Mouse (Mus musculus) bone marrow macrophage, adult 2 months (primary cell): ENCODE measurements around the gene Mgme1.

Experiments
- CTCF ChIP-seq: IDR thresholded peaks from 2 replicates; pipeline ENCODE4 v1.5.1; 2012; ENCODE audit warnings: low read depth, mild to moderate bottlenecking, low read length, moderate library complexity
- POLR2A ChIP-seq: IDR thresholded peaks from 2 replicates; pipeline ENCODE4 v1.6.1; 2012; ENCODE audit warnings: mild to moderate bottlenecking, low read depth, low read length, borderline replicate concordance

- no peak for TF ChIP-seq CTCF
- 0 out of 2 replicates have a peak, but pooled peaks have one; percentile 55 for TF ChIP-seq POLR2A
Measured at GRCm38 (mm10) chr2:144270507-144271420, at the start of gene Mgme1, which contains the start of gene Snx5.
